ENCODE assay signal across 13 mouse cellular contexts in the genomic region with DNA sequence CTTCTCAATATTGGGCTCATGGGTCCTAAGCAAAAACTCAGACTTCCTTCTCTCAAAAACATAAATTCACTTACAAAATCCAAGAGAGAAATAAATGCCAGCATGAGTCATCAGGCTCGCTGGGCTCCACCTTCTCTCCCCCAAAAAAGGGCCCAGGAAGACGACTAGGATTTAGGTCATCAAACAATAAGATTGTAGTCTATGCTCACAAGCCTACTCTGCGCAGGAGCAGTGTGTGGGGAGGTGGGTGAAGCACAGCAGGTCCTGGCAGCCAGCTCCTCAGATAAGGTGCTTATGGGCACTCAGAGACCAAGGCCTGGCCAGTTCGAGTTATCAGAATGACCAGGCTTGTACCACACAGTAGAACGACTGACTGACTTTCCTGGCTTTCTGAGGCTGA. TPM values are rescaled to one million over a fixed set of nuclear protein-coding genes. Genes with fewer than 3 reads are reported as not detected.
DNase-seq lines count a peak whose midpoint lies in the region; ATAC-seq and TF ChIP-seq lines count a peak whose summit lies in the region.
"Had no signal": no experiment of that assay in that cellular context is flagged by ENCODE, and none has a peak within 500 bp of the region (broad histone marks: within the 10 kb centered on the region; RNA-seq: fewer than 3 reads in every experiment).

No protein-coding gene starts in this region.

- intact Hi-C loops in gastrocnemius, adult 2 months (cut with DNase I), result loop anchor here (5.0 kb wide), 1 partner anchor 237 kb away; no protein-coding TSS in a partner anchor
- intact Hi-C loops in left cerebral cortex, postnatal 4 days (cut with DNase I), result no loop called here

- no peak overlapping the region for H3K9ac ChIP-seq in midbrain, embryonic 11.5 days (ENCODE audit: low read length)
- peak overlapping the region; percentile 27; the same call in 1 of the 2 replicates for H3K9ac ChIP-seq in heart, postnatal 0 days (replicated peaks; ENCODE audit: low read depth, low read length)
- H3K9ac ChIP-seq: neural tube, embryonic 12.5 days had no signal

- DNase-seq in gastrocnemius, adult 2 months, result no peak
- no peak for DNase-seq in gastrocnemius, postnatal 25 days
- DNase-seq in midbrain, embryonic 10.5 days (ENCODE audit: low spot score), result no peak
- no peak for DNase-seq in midbrain, embryonic 11.5 days (ENCODE audit: low spot score, missing footprints)
- DNase-seq in heart, postnatal 0 days (ENCODE audit: low spot score), result no peak
- no peak for DNase-seq in left cerebral cortex, postnatal 4 days
- DNase-seq: adrenal gland, postnatal 14 days; thymus, postnatal 4 days had no signal

- peak overlapping the region; percentile 81 for H3K27ac ChIP-seq in gastrocnemius, adult 2 months
- peak overlapping the region; percentile 35; the same call in 1 of the 2 replicates for H3K27ac ChIP-seq in midbrain, embryonic 10.5 days (replicated peaks)
- H3K27ac ChIP-seq in midbrain, embryonic 11.5 days (ENCODE audit: low read depth, low read length), result no peak overlapping the region
- peak overlapping the region; percentile 60 for H3K27ac ChIP-seq in heart, postnatal 0 days (ENCODE audit: low read depth)
- H3K27ac ChIP-seq in small intestine, adult 2 months (ENCODE audit: insufficient read depth, low read depth, low read length), result 0 out of 2 replicates have a peak overlapping the region, but pooled peaks have one; percentile 18
- H3K27ac ChIP-seq: neural tube, embryonic 12.5 days had no signal

- no peak for TF ChIP-seq CTCF in gastrocnemius, adult 2 months (IDR thresholded peaks at IDR 0.05)
- no peak for TF ChIP-seq CTCF in heart, postnatal 0 days (IDR thresholded peaks at IDR 0.05; ENCODE audit: low read depth)
- TF ChIP-seq CTCF in small intestine, adult 2 months (IDR thresholded peaks at IDR 0.05; ENCODE audit: extremely low read depth, insufficient read length, insufficient replicate concordance, low read depth, low read length), result no peak

- no peak for TF ChIP-seq POLR2A in small intestine, adult 2 months (IDR thresholded peaks at IDR 0.05; ENCODE audit: low read depth, low read length)

- 83% methylated on average over 5 of the region's 5 CpGs for WGBS in midbrain, embryonic 10.5 days
- 76% methylated on average over 5 of the region's 5 CpGs for WGBS in midbrain, embryonic 11.5 days
- WGBS in heart, postnatal 0 days, result 21% methylated on average over 5 of the region's 5 CpGs
- WGBS in small intestine, adult 2 months, result 54% methylated on average over 5 of the region's 5 CpGs

- no peak for TF ChIP-seq EP300 in heart, postnatal 0 days (IDR thresholded peaks at IDR 0.05; ENCODE audit: low read depth)

- no peak for ATAC-seq in midbrain, embryonic 11.5 days (ENCODE audit: low FRiP score)
- ATAC-seq in heart, postnatal 0 days (ENCODE audit: insufficient read depth, low read depth), result 0 out of 2 replicates have a peak, but pooled peaks have one; percentile 18
- ATAC-seq in erythroblast, adult 5-6 weeks (replicated peaks; ENCODE audit: low FRiP score, poor library complexity, severe bottlenecking), result no peak
- ATAC-seq: CD4-positive, CD25-positive, alpha-beta regulatory T cell, adult 4 months had no signal

- H3K9me3 ChIP-seq in midbrain, embryonic 10.5 days (replicated peaks), result no peaks in the 10 kb centered on the region
- no peaks in the 10 kb centered on the region for H3K9me3 ChIP-seq in midbrain, embryonic 11.5 days (ENCODE audit: control insufficient read depth, low read length)
- no peaks in the 10 kb centered on the region for H3K9me3 ChIP-seq in heart, postnatal 0 days (replicated peaks; ENCODE audit: control insufficient read depth, low read length)
- H3K9me3 ChIP-seq: neural tube, embryonic 12.5 days had no signal

- H3K36me3 ChIP-seq in midbrain, embryonic 10.5 days, result peaks cover 50% of the 10 kb centered on the region
- peaks cover 15% of the 10 kb centered on the region; the same call in 1 of the 2 replicates for H3K36me3 ChIP-seq in midbrain, embryonic 11.5 days (ENCODE audit: control insufficient read depth, insufficient read depth, low read length)
- H3K36me3 ChIP-seq in heart, postnatal 0 days (replicated peaks; ENCODE audit: control insufficient read depth, insufficient read depth, low read length), result peaks cover 41% of the 10 kb centered on the region
- H3K36me3 ChIP-seq in small intestine, adult 2 months (ENCODE audit: control insufficient read depth, insufficient read depth, low read length), result peaks cover 39% of the 10 kb centered on the region

- peaks cover 30% of the 10 kb centered on the region for H3K4me1 ChIP-seq in midbrain, embryonic 10.5 days
- H3K4me1 ChIP-seq in midbrain, embryonic 11.5 days (ENCODE audit: control insufficient read depth, insufficient read depth, low read length), result peaks cover 4% of the 10 kb centered on the region; the same call in 1 of the 2 replicates
- peaks cover 55% of the 10 kb centered on the region for H3K4me1 ChIP-seq in heart, postnatal 0 days (ENCODE audit: control insufficient read depth, insufficient read depth)
- H3K4me1 ChIP-seq in small intestine, adult 2 months (ENCODE audit: control insufficient read depth, insufficient read depth, insufficient read length, low read length), result peaks cover 28% of the 10 kb centered on the region

- H3K4me3 ChIP-seq in gastrocnemius, adult 2 months, result peak overlapping the region; percentile 45
- no peak overlapping the region for H3K4me3 ChIP-seq in midbrain, embryonic 10.5 days
- H3K4me3 ChIP-seq in midbrain, embryonic 11.5 days (ENCODE audit: low read depth, low read length), result no peak overlapping the region
- no peak overlapping the region for H3K4me3 ChIP-seq in heart, postnatal 0 days (ENCODE audit: low read depth, low read length)
- no peak overlapping the region for H3K4me3 ChIP-seq in small intestine, adult 2 months (ENCODE audit: low read depth, low read length)
- H3K4me3 ChIP-seq: neural tube, embryonic 12.5 days had no signal

- H3K4me2 ChIP-seq in midbrain, embryonic 11.5 days, result no peak overlapping the region
- peak overlapping the region; percentile 10; the same call in 1 of the 2 replicates for H3K4me2 ChIP-seq in heart, postnatal 0 days (ENCODE audit: low read depth, low read length)
- H3K4me2 ChIP-seq: neural tube, embryonic 12.5 days had no signal

- H3K27me3 ChIP-seq in midbrain, embryonic 10.5 days (ENCODE audit: low read depth, poor library complexity, severe bottlenecking), result no peaks in the 10 kb centered on the region
- no peaks in the 10 kb centered on the region for H3K27me3 ChIP-seq in midbrain, embryonic 11.5 days (ENCODE audit: control insufficient read depth, insufficient read depth, low read length)
- H3K27me3 ChIP-seq in heart, postnatal 0 days (ENCODE audit: control insufficient read depth, insufficient read depth, low read length), result no peaks in the 10 kb centered on the region
- H3K27me3 ChIP-seq in small intestine, adult 2 months (ENCODE audit: control insufficient read depth, insufficient read depth, low read length), result no peaks in the 10 kb centered on the region
- H3K27me3 ChIP-seq: neural tube, embryonic 12.5 days had no signal

RNA-seq across cellular contexts. Expression of a gene that starts 6.7 kb away (rescaled TPM):
- total RNA-seq in gastrocnemius, adult 2 months (2021), result not detected
- total RNA-seq in gastrocnemius, postnatal 25 days (2021), result not detected
- polyA plus RNA-seq in midbrain, embryonic 10.5 days (2016; fragmentation: Nextera tagmentation; extraction: Ambion mirVana), result 0.26 and 0.29 TPM in 2 replicates
- 0.47 and 0.52 TPM in 2 replicates for polyA plus RNA-seq in midbrain, embryonic 11.5 days (2014; fragmentation: Nextera tagmentation; extraction: Ambion mirVana)
- not detected in 2 replicates for total RNA-seq in heart, postnatal 0 days (2014; rRNA removed; ENCODE audit: low replicate concordance)
- polyA plus RNA-seq in heart, postnatal 0 days (2015; fragmentation: Nextera tagmentation; extraction: Ambion mirVana), result 0.22 TPM in 1 of 2 replicates, not detected in the other
- polyA plus RNA-seq in small intestine, adult 2 months (2012; rRNA removed), result not detected in 2 replicates
- not detected for total RNA-seq in left cerebral cortex, postnatal 4 days (2021)
- total RNA-seq in erythroblast, adult 5-6 weeks (2015; ENCODE audit: low replicate concordance), result not detected in 2 replicates
- total RNA-seq in erythroblast, adult 5-6 weeks (2017; ENCODE audit: low replicate concordance), result not detected in 2 replicates
- total RNA-seq: adrenal gland, postnatal 14 days had no signal
- polyA plus RNA-seq: neural tube, embryonic 12.5 days had no signal

RNA-seq across cellular contexts. Expression of a gene that starts 8.1 kb away (rescaled TPM):
- 10 to 100 TPM; 11.9 to 12.1 TPM for total RNA-seq in gastrocnemius, adult 2 months (2021)
- 10 to 100 TPM; 11.7 to 11.8 TPM for total RNA-seq in gastrocnemius, postnatal 25 days (2021)
- polyA plus RNA-seq in midbrain, embryonic 10.5 days (2016; fragmentation: Nextera tagmentation; extraction: Ambion mirVana), result 66.6 and 72.2 TPM in 2 replicates
- polyA plus RNA-seq in midbrain, embryonic 11.5 days (2014; fragmentation: Nextera tagmentation; extraction: Ambion mirVana), result 44.4 and 57.2 TPM in 2 replicates
- 15.2 and 17.6 TPM in 2 replicates for total RNA-seq in heart, postnatal 0 days (2014; rRNA removed; ENCODE audit: low replicate concordance)
- 15.8 and 16.1 TPM in 2 replicates for polyA plus RNA-seq in heart, postnatal 0 days (2015; fragmentation: Nextera tagmentation; extraction: Ambion mirVana)
- polyA plus RNA-seq in small intestine, adult 2 months (2012; rRNA removed), result 10.9 and 12.2 TPM in 2 replicates
- 10 to 100 TPM; 68.7 to 71.8 TPM for total RNA-seq in left cerebral cortex, postnatal 4 days (2021)
- 6.0 and 10.9 TPM in 2 replicates for total RNA-seq in erythroblast, adult 5-6 weeks (2015; ENCODE audit: low replicate concordance)
- 3.1 and 6.6 TPM in 2 replicates for total RNA-seq in erythroblast, adult 5-6 weeks (2017; ENCODE audit: low replicate concordance)

RNA-seq across cellular contexts. Expression of a gene that starts 16.3 kb away (rescaled TPM):
- total RNA-seq in gastrocnemius, adult 2 months (2021), result under 1 TPM; 0.38 to 0.39 TPM
- total RNA-seq in gastrocnemius, postnatal 25 days (2021), result 1 to 10 TPM in 1 of 2 experiments, under 1 TPM in 1; 0.77 to 1.2 TPM
- 2.0 and 3.5 TPM in 2 replicates for polyA plus RNA-seq in midbrain, embryonic 10.5 days (2016; fragmentation: Nextera tagmentation; extraction: Ambion mirVana)
- 2.0 and 2.1 TPM in 2 replicates for polyA plus RNA-seq in midbrain, embryonic 11.5 days (2014; fragmentation: Nextera tagmentation; extraction: Ambion mirVana)
- 3.6 and 9.1 TPM in 2 replicates for total RNA-seq in heart, postnatal 0 days (2014; rRNA removed; ENCODE audit: low replicate concordance)
- 1.3 and 1.4 TPM in 2 replicates for polyA plus RNA-seq in heart, postnatal 0 days (2015; fragmentation: Nextera tagmentation; extraction: Ambion mirVana)
- 4.7 and 13.3 TPM in 2 replicates for polyA plus RNA-seq in small intestine, adult 2 months (2012; rRNA removed)
- total RNA-seq in left cerebral cortex, postnatal 4 days (2021), result 1 to 10 TPM; 3.4 to 3.5 TPM
- 8.4 and 14.0 TPM in 2 replicates for total RNA-seq in erythroblast, adult 5-6 weeks (2015; ENCODE audit: low replicate concordance)
- total RNA-seq in erythroblast, adult 5-6 weeks (2017; ENCODE audit: low replicate concordance), result 8.8 and 22.0 TPM in 2 replicates

RNA-seq across cellular contexts. Expression of a gene that starts 17.7 kb away (rescaled TPM):
- 10 to 100 TPM; 37.6 to 40.9 TPM for total RNA-seq in gastrocnemius, adult 2 months (2021)
- 10 to 100 TPM; 40.4 to 43.1 TPM for total RNA-seq in gastrocnemius, postnatal 25 days (2021)
- 14.8 and 15.4 TPM in 2 replicates for polyA plus RNA-seq in midbrain, embryonic 10.5 days (2016; fragmentation: Nextera tagmentation; extraction: Ambion mirVana)
- polyA plus RNA-seq in midbrain, embryonic 11.5 days (2014; fragmentation: Nextera tagmentation; extraction: Ambion mirVana), result 83.6 and 85.0 TPM in 2 replicates
- total RNA-seq in heart, postnatal 0 days (2014; rRNA removed; ENCODE audit: low replicate concordance), result 99.1 and 117 TPM in 2 replicates
- 11.0 and 12.0 TPM in 2 replicates for polyA plus RNA-seq in heart, postnatal 0 days (2015; fragmentation: Nextera tagmentation; extraction: Ambion mirVana)
- 186 and 350 TPM in 2 replicates for polyA plus RNA-seq in small intestine, adult 2 months (2012; rRNA removed)
- 100 to 1,000 TPM; 168 to 174 TPM for total RNA-seq in left cerebral cortex, postnatal 4 days (2021)
- 61.4 and 79.7 TPM in 2 replicates for total RNA-seq in erythroblast, adult 5-6 weeks (2015; ENCODE audit: low replicate concordance)
- 52.2 and 70.8 TPM in 2 replicates for total RNA-seq in erythroblast, adult 5-6 weeks (2017; ENCODE audit: low replicate concordance)

RNA-seq across cellular contexts. Expression of a gene that starts 28.1 kb away (rescaled TPM):
- total RNA-seq in gastrocnemius, adult 2 months (2021), result under 1 TPM in 1 of 2 experiments, not detected in 1; 0.39 TPM
- under 1 TPM; 0.31 to 0.70 TPM for total RNA-seq in gastrocnemius, postnatal 25 days (2021)
- 0.20 and 0.87 TPM in 2 replicates for polyA plus RNA-seq in midbrain, embryonic 10.5 days (2016; fragmentation: Nextera tagmentation; extraction: Ambion mirVana)
- 0.72 TPM in 1 of 2 replicates, not detected in the other for polyA plus RNA-seq in midbrain, embryonic 11.5 days (2014; fragmentation: Nextera tagmentation; extraction: Ambion mirVana)
- not detected in 2 replicates for total RNA-seq in heart, postnatal 0 days (2014; rRNA removed; ENCODE audit: low replicate concordance)
- polyA plus RNA-seq in heart, postnatal 0 days (2015; fragmentation: Nextera tagmentation; extraction: Ambion mirVana), result 0.25 and 0.40 TPM in 2 replicates
- 0.14 and 0.62 TPM in 2 replicates for polyA plus RNA-seq in small intestine, adult 2 months (2012; rRNA removed)
- total RNA-seq in left cerebral cortex, postnatal 4 days (2021), result under 1 TPM in 1 of 2 experiments, not detected in 1; 0.12 TPM
- total RNA-seq in erythroblast, adult 5-6 weeks (2015; ENCODE audit: low replicate concordance), result 0.63 TPM in 1 of 2 replicates, not detected in the other
- not detected in 2 replicates for total RNA-seq in erythroblast, adult 5-6 weeks (2017; ENCODE audit: low replicate concordance)
- total RNA-seq: adrenal gland, postnatal 14 days had no signal
- polyA plus RNA-seq: forebrain, embryonic 11.5 days had no signal
